Mouse (Mus musculus) limb, embryonic 12.5 days (tissue): Measurements from ENCODE around the gene Fras1. TPM values are rescaled to one million over a fixed set of nuclear protein-coding genes. Genes with fewer than 3 reads are reported as not detected.

Experiments used
- ATAC-seq: fragments of 200-750 bp; cut with Nextera tagmentation; 2 replicates; pipeline ENCODE4 v1.8.0; 2017; ENCODE audit warnings: low read depth, moderate TSS enrichment; ENCODE audit not compliant: insufficient number of reproducible peaks, insufficient read depth, low FRiP score, low TSS enrichment
- H3K27ac ChIP-seq: fragments of 300-500 bp; sonication (generic); 2 replicates; pipeline ENCODE4 v1.5.1; 2016; ENCODE audit warnings: mild to moderate bottlenecking, moderate library complexity
- H3K27me3 ChIP-seq: fragments of 300-500 bp; sonication (generic); 2 replicates; pipeline ENCODE4 v1.6.1; 2016; ENCODE audit warnings: mild to moderate bottlenecking, moderate library complexity
- H3K36me3 ChIP-seq: fragments of 300-500 bp; sonication (generic); 2 replicates; pipeline ENCODE4 v1.6.1; 2016; ENCODE audit warnings: mild to moderate bottlenecking, moderate library complexity
- H3K4me1 ChIP-seq: fragments of 300-500 bp; sonication (generic); replicated peaks from 2 replicates; pipeline ENCODE4 v1.6.1; 2016
- H3K4me2 ChIP-seq: fragments of 300-500 bp; sonication (generic); 2 replicates; pipeline ENCODE4 v1.6.1; 2016; ENCODE audit warnings: mild to moderate bottlenecking, moderate library complexity
- H3K4me3 ChIP-seq: fragments of 300-500 bp; sonication (generic); replicated peaks from 2 replicates; pipeline ENCODE4 v1.5.1; 2016; ENCODE audit warnings: mild to moderate bottlenecking
- H3K9ac ChIP-seq: fragments of 300-500 bp; sonication (generic); replicated peaks from 2 replicates; pipeline ENCODE4 v1.6.1; 2016; ENCODE audit warnings: mild to moderate bottlenecking, moderate library complexity
- H3K9me3 ChIP-seq: fragments of 300-500 bp; sonication (generic); 2 replicates; pipeline ENCODE4 v1.6.1; 2016; ENCODE audit warnings: mild to moderate bottlenecking, moderate library complexity
- WGBS: fragments of 180-500 bp; shearing (Covaris S2); methylation state at CpG from one replicate; pipeline ENCODE4 v1.1.7; 2016; 5-methylcytosine and 5-hydroxymethylcytosine counted together
- polyA plus RNA-seq: library from polyadenylated mRNA; unstranded; fragments of >200 nt; fragmentation: Nextera tagmentation; extraction: Ambion mirVana; gene quantifications from 2 replicates; pipeline ENCODE4 v1.2.1, GENCODE M21; 2016

Gene Fras1
- 18.3 and 18.9 TPM in 2 replicates for polyA plus RNA-seq

DNA sequence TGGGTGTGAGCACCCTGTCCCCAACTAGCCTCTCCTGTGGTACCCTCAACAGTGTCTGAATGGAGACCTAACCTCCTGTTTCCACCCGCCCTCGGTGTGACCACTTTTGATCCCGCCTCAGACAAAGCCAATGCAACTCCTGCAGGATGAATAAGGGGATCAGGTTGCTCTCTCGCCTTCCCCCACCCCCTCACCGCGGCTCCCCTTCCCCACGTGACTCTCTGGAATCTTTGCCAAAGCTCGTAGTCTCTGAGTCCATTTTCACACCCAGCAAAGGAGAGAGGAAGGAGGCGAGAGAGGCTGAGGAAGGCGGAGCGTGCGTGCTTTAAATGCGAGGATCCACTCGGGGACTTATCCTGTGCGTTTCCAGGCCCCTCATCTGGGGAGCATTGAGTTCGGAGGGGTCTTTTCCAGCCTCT lies at the start of gene Fras1:
TSS of gene Fras1 (plus strand) at position 389 of the 419 bp plus-strand sequence.
- H3K27ac ChIP-seq: peak within 1 kb of the TSS; percentile 91
- under 1% methylated on average over 16 of the region's 16 CpGs for WGBS
- peak; percentile 80 for ATAC-seq
- peaks cover 18% of the 10 kb centered on the region for H3K4me1 ChIP-seq
- peaks cover 12% of the 10 kb centered on the region; the same call in 1 of the 2 replicates for H3K27me3 ChIP-seq
- peak within 1 kb of the TSS; percentile 76 for H3K9ac ChIP-seq
- H3K36me3 ChIP-seq: no peaks in the 10 kb centered on the region
- H3K9me3 ChIP-seq: no peaks in the 10 kb centered on the region
- H3K4me3 ChIP-seq: peak within 1 kb of the TSS; percentile 69
- peak within 1 kb of the TSS; percentile 92 for H3K4me2 ChIP-seq

- ATAC-seq: no peak; the same call in 1 of the 2 replicates
Observed at GRCm38 (mm10) chr5:96331048-96331737, 42.6 kb upstream of the Fras1 start.

GRCm38 (mm10) chr5:96331738-96332070 lies 42.1 kb upstream of the Fras1 start:
- no peak overlapping the region for H3K27ac ChIP-seq
- no peak overlapping the region for H3K4me3 ChIP-seq
- WGBS: 48% methylated on average over 5 of the region's 5 CpGs
- no peak for ATAC-seq
- 0 out of 2 replicates have a peak, but pooled peaks cover 3% of the 10 kb centered on the region for H3K9me3 ChIP-seq
- peaks cover 17% of the 10 kb centered on the region for H3K4me1 ChIP-seq
- H3K4me2 ChIP-seq: 0 out of 2 replicates have a peak overlapping the region, but pooled peaks have one; percentile 4
- H3K9ac ChIP-seq: no peak overlapping the region
- H3K27me3 ChIP-seq: no peaks in the 10 kb centered on the region
- H3K36me3 ChIP-seq: no peaks in the 10 kb centered on the region

More at GRCm38 (mm10) chr5:96331048-96331737, 42.6 kb upstream of the Fras1 start:
- Histone ChIP-seq H3K36me3 (no peaks in the 10 kb centered on the region), H3K4me1 (peaks cover 17% of the 10 kb centered on the region), H3K27me3 (no peaks in the 10 kb centered on the region), H3K9me3 (0 out of 2 replicates have a peak, but pooled peaks cover 3% of the 10 kb centered on the region), H3K4me3 (no peak overlapping the region), H3K9ac (no peak overlapping the region), H3K4me2 (0 out of 2 replicates have a peak overlapping the region, but pooled peaks have one; percentile 4), H3K27ac (no peak overlapping the region)
- WGBS: 71% methylated on average over 25 of the region's 25 CpGs

- no peak overlapping the region for H3K4me2 ChIP-seq
- H3K36me3 ChIP-seq: no peaks in the 10 kb centered on the region
- 0 out of 2 replicates have a peak, but pooled peaks cover 3% of the 10 kb centered on the region for H3K9me3 ChIP-seq
- no peaks in the 10 kb centered on the region for H3K27me3 ChIP-seq
- WGBS: 56% methylated on average over 3 of the region's 3 CpGs
- H3K9ac ChIP-seq: no peak overlapping the region
- ATAC-seq: no peak
- peaks cover 17% of the 10 kb centered on the region for H3K4me1 ChIP-seq
- H3K4me3 ChIP-seq: no peak overlapping the region
- no peak overlapping the region for H3K27ac ChIP-seq
Observed at GRCm38 (mm10) chr5:96333963-96334362, 39.8 kb upstream of the Fras1 start.

- 89% methylated on average over 6 of the region's 6 CpGs for WGBS
- ATAC-seq: no peak
- H3K27ac ChIP-seq: no peak overlapping the region
Observed at GRCm38 (mm10) chr5:96340564-96340963, 33.2 kb upstream of the Fras1 start.

DNA sequence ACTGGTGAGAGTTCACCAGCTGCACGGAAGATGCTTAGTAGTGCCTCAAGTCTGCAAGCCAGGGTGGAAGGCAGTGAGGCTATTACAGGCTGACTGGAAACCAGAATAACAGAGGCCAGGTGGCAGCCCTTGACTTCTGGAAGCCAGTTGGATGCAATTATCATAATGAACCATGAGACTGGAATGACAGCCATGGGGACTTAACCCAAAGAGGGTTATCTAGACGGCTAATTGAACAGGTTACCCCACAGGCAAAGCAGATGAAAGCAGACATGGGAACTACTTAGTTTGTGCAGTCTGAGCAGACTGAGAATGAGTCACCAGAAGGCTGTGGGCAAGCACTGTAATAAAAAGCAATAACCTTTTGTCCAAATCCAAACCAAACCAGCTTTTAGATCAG lies 28.8 kb upstream of the Fras1 start:
- ATAC-seq: no peak
- whole genome bisulfite sequencing: 36% methylated on average over 2 of the region's 2 CpGs
- Histone ChIP-seq H3K9ac (no peak overlapping the region), H3K4me1 (no peaks in the 10 kb centered on the region), H3K27me3 (no peaks in the 10 kb centered on the region), H3K9me3 (no peaks in the 10 kb centered on the region), H3K4me2 (no peak overlapping the region), H3K27ac (no peak overlapping the region), H3K36me3 (no peaks in the 10 kb centered on the region), H3K4me3 (no peak overlapping the region)

More at GRCm38 (mm10) chr5:96340564-96340963, 33.2 kb upstream of the Fras1 start:
- H3K36me3 ChIP-seq: no peaks in the 10 kb centered on the region
- no peak overlapping the region for H3K9ac ChIP-seq
- no peaks in the 10 kb centered on the region for H3K4me1 ChIP-seq
- H3K27me3 ChIP-seq: no peaks in the 10 kb centered on the region
- no peaks in the 10 kb centered on the region for H3K9me3 ChIP-seq
- no peak overlapping the region for H3K4me3 ChIP-seq
- no peak overlapping the region for H3K4me2 ChIP-seq

GRCm38 (mm10) chr5:96351963-96352362 lies 21.8 kb upstream of the Fras1 start:
- Histone ChIP-seq H3K27me3 (no peaks in the 10 kb centered on the region), H3K4me1 (no peaks in the 10 kb centered on the region), H3K36me3 (no peaks in the 10 kb centered on the region), H3K4me3 (no peak overlapping the region), H3K27ac (no peak overlapping the region), H3K9ac (no peak overlapping the region), H3K4me2 (no peak overlapping the region), H3K9me3 (no peaks in the 10 kb centered on the region)
- no peak for ATAC-seq

- H3K9me3 ChIP-seq: no peaks in the 10 kb centered on the region
- H3K4me1 ChIP-seq: no peaks in the 10 kb centered on the region
- no peak for ATAC-seq
- WGBS: 44% methylated on average over 4 of the region's 4 CpGs
- no peak overlapping the region for H3K4me3 ChIP-seq
- no peaks in the 10 kb centered on the region for H3K36me3 ChIP-seq
- no peak overlapping the region for H3K27ac ChIP-seq
- no peak overlapping the region for H3K9ac ChIP-seq
- H3K4me2 ChIP-seq: no peak overlapping the region
- no peaks in the 10 kb centered on the region for H3K27me3 ChIP-seq
Observed at GRCm38 (mm10) chr5:96363950-96364349, 9.8 kb upstream of the Fras1 start.

DNA sequence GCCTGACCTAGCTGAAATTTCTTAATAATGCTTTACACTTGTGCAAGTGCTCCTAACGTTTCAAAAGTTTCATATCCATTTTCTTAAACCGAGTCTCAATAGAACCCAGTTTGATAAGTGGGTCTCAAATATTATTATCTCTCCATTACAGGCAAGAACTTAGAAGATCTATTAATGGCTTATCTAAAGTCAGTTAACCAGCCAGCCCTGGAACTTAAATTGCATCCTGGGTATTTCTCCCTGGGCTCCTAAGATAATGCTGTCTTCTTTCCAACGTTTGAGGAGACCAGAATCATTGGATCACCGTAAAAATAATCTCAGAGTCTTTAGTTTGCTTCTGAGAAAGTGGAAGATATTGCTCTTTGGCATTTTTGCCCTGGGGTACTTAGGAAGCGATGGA lies 8.2 kb upstream of the Fras1 start:
- H3K36me3 ChIP-seq: no peaks in the 10 kb centered on the region
- H3K4me1 ChIP-seq: no peaks in the 10 kb centered on the region
- no peak overlapping the region for H3K27ac ChIP-seq
- no peak overlapping the region for H3K4me2 ChIP-seq
- no peaks in the 10 kb centered on the region for H3K27me3 ChIP-seq
- ATAC-seq: no peak
- H3K9me3 ChIP-seq: no peaks in the 10 kb centered on the region
- no peak overlapping the region for H3K4me3 ChIP-seq
- H3K9ac ChIP-seq: no peak overlapping the region
- 81% methylated on average over 5 of the region's 5 CpGs for WGBS

DNA sequence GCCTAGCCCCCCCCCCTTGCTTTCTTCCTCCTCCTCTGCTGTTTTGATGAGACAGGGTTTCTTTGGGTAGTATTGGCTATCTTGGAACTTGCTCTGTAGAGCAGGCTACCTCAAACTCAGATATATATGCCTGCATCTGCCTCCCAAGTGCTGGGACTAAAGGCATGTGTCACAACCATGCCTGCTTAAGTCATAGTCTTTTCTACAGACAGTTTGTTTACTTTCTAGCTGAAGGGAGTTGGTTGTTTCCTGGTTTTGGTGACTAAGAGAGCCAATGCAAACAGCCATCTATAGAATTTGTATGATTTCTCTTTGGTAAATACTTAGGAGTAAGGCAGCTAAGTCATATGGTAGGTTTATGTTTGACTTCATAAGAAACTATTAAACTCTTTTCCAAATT lies 6.5 kb upstream of the Fras1 start:
- Histone ChIP-seq H3K27ac (no peak overlapping the region), H3K27me3 (no peaks in the 10 kb centered on the region), H3K36me3 (no peaks in the 10 kb centered on the region), H3K9ac (no peak overlapping the region), H3K9me3 (no peaks in the 10 kb centered on the region), H3K4me3 (no peak overlapping the region), H3K4me1 (no peaks in the 10 kb centered on the region), H3K4me2 (no peak overlapping the region)
- no peak for ATAC-seq

DNA sequence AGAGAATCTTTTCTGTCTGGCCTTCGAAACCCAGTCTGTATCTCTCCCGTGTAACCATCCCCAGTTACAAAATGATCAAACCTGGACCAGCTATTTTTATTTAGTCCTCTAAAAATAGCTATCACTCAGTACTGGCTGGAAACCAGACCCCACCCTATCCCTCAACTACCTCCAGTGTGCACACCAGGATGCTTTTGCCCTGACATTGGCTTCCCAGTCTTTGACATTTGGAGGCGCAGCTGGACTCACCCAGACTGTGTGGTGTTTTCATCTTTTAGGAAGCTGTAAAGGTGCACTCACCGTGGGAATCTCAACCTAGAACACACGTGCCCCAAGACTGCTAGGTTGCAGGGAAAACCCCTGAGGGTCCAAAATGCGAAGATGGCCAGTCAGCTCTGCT lies 649 bp upstream of the Fras1 start:
- WGBS: 35% methylated on average over 6 of the region's 6 CpGs
- peak overlapping the region; percentile 91 for H3K27ac ChIP-seq
- peaks cover 12% of the 10 kb centered on the region; the same call in 1 of the 2 replicates for H3K27me3 ChIP-seq
- peak overlapping the region; percentile 76 for H3K9ac ChIP-seq
- H3K9me3 ChIP-seq: no peaks in the 10 kb centered on the region
- ATAC-seq: peak; percentile 15
- peak overlapping the region; percentile 92 for H3K4me2 ChIP-seq
- no peaks in the 10 kb centered on the region for H3K36me3 ChIP-seq
- peaks cover 18% of the 10 kb centered on the region for H3K4me1 ChIP-seq
- H3K4me3 ChIP-seq: peak overlapping the region; percentile 69
